Mouse (Mus musculus): ENCODE data around the gene Fam241a. TPM values are rescaled to one million over a fixed set of nuclear protein-coding genes. Genes with fewer than 3 reads are reported as not detected.

Gene Fam241a
- total and polyA plus RNA-seq, 3 experiments: 1.6 to 12.7 (median 5.3) TPM

GRCm38 (mm10) chr3:127830183-127830582 is 65.9 kb downstream of the Fam241a start:
- in situ Hi-C loops (cut with MboI; ENCODE audit: low pct_ligation_motif_present, low pct_unique_long_range_greater_than_20kb, low sequenced_read_pairs): no loop called here
- Histone ChIP-seq H3K79me2 (replicated peaks; ENCODE audit: control insufficient read depth, extremely low read depth, insufficient read depth, poor library complexity, severe bottlenecking) (peaks cover 23% of the 10 kb centered on the region), H3K4me1 (ENCODE audit: control insufficient read depth in 1 of 2, insufficient read depth in 2 of 2) (peaks cover 0 to 20% of the 10 kb centered on the region in 2 experiments; a peak in 2 of 4 replicates), H3K4me2 (ENCODE audit: insufficient read depth, low read depth, poor library complexity, severe bottlenecking) (no peak overlapping the region), H3K9me3 (replicated peaks; ENCODE audit: low read length) (no peaks in the 10 kb centered on the region), H3K27me3 (replicated peaks) (no peaks in the 10 kb centered on the region), H3K36me3 (replicated peaks in 1 of 2; ENCODE audit: control insufficient read depth in 1 of 2, insufficient read depth in 1 of 2, low read length in 1 of 2) (peaks cover 4 to 69% of the 10 kb centered on the region in 2 experiments), H3K4me3 (replicated peaks in 1 of 3; ENCODE audit: low read depth in 2 of 3, low read length in 2 of 3, poor library complexity in 1 of 3) (no peak overlapping the region), H3K27ac (ENCODE audit: insufficient read depth, low read depth) (no peak overlapping the region), H3K9ac (ENCODE audit: insufficient read depth, low read depth) (no peak overlapping the region)
- TF ChIP-seq HCFC1 (IDR thresholded peaks at IDR 0.05; ENCODE audit: low read depth, low read length) (no peak), SIN3A (IDR thresholded peaks at IDR 0.05; ENCODE audit: low read length) (no peak), USF2 (conservative IDR thresholded peaks at IDR 0.05; ENCODE audit: low read depth, low read length) (no peak), ELF1 (IDR thresholded peaks at IDR 0.05; ENCODE audit: low read depth, low read length) (no peak), MAFK (IDR thresholded peaks at IDR 0.05; ENCODE audit: insufficient replicate concordance, low read length) (no peak), RAD21 (IDR thresholded peaks at IDR 0.05; ENCODE audit: low read depth, low read length) (no peak), CHD2 (IDR thresholded peaks at IDR 0.05; ENCODE audit: low read length) (no peak), TCF12 (IDR thresholded peaks at IDR 0.05; ENCODE audit: low read depth, low read length) (no peak), MEF2A (IDR thresholded peaks at IDR 0.05; ENCODE audit: borderline replicate concordance, low read depth, low read length) (no peak), CHD1 (IDR thresholded peaks at IDR 0.05; ENCODE audit: low read depth, low read length) (no peak)
- DNase-seq (ENCODE audit: extremely low read depth): no peak
- dilution Hi-C loops (cut with MboI; ENCODE audit: extremely low pct_ligation_motif_present, extremely low pct_unique_long_range_greater_than_20kb, low sequenced_read_pairs): no loop called here

GRCm38 (mm10) chr3:127827123-127827522 is 69.0 kb downstream of the Fam241a start:
- H3K4me2 ChIP-seq (ENCODE audit: insufficient read depth, low read depth, poor library complexity, severe bottlenecking): no peak overlapping the region
- H3K4me3 ChIP-seq (replicated peaks in 1 of 3; ENCODE audit: low read depth in 2 of 3, low read length in 2 of 3, poor library complexity in 1 of 3): no peak overlapping the region
- dilution Hi-C loops (cut with MboI; ENCODE audit: extremely low pct_ligation_motif_present, extremely low pct_unique_long_range_greater_than_20kb, low sequenced_read_pairs) (no loop called here), in situ Hi-C loops (cut with MboI; ENCODE audit: low pct_ligation_motif_present, low pct_unique_long_range_greater_than_20kb, low sequenced_read_pairs) (no loop called here)
- H3K79me2 ChIP-seq (replicated peaks; ENCODE audit: control insufficient read depth, extremely low read depth, insufficient read depth, poor library complexity, severe bottlenecking): peaks cover 20% of the 10 kb centered on the region
- no peak for TF ChIP-seq ZMIZ1 (IDR thresholded peaks at IDR 0.05; ENCODE audit: low read depth, low read length)
- no peak for TF ChIP-seq EP300 (IDR thresholded peaks at IDR 0.05; ENCODE audit: low read length)
- TF ChIP-seq CHD2 (IDR thresholded peaks at IDR 0.05; ENCODE audit: low read length): no peak
- no peaks in the 10 kb centered on the region for H3K27me3 ChIP-seq (replicated peaks)
- H3K27ac ChIP-seq (ENCODE audit: insufficient read depth, low read depth): no peak overlapping the region
- no peak overlapping the region for H3K9ac ChIP-seq (ENCODE audit: insufficient read depth, low read depth)
- peaks cover 7 to 48% of the 10 kb centered on the region in 2 experiments for H3K36me3 ChIP-seq (replicated peaks in 1 of 2; ENCODE audit: control insufficient read depth in 1 of 2, insufficient read depth in 1 of 2, low read length in 1 of 2)
- no peak for DNase-seq (ENCODE audit: extremely low read depth)
- peaks cover 3 to 31% of the 10 kb centered on the region in 2 experiments for H3K4me1 ChIP-seq (ENCODE audit: control insufficient read depth in 1 of 2, insufficient read depth in 2 of 2)
- no peaks in the 10 kb centered on the region for H3K9me3 ChIP-seq (replicated peaks; ENCODE audit: low read length)

- in situ Hi-C loops (cut with MboI; ENCODE audit: low pct_ligation_motif_present, low pct_unique_long_range_greater_than_20kb, low sequenced_read_pairs): no loop called here
- H3K27ac ChIP-seq (ENCODE audit: insufficient read depth, low read depth): no peak overlapping the region
- H3K79me2 ChIP-seq (replicated peaks; ENCODE audit: control insufficient read depth, extremely low read depth, insufficient read depth, poor library complexity, severe bottlenecking): peaks cover 20% of the 10 kb centered on the region
- dilution Hi-C loops (cut with MboI; ENCODE audit: extremely low pct_ligation_motif_present, extremely low pct_unique_long_range_greater_than_20kb, low sequenced_read_pairs): no loop called here
- DNase-seq (ENCODE audit: extremely low read depth): no peak
- peaks cover 3 to 31% of the 10 kb centered on the region in 2 experiments for H3K4me1 ChIP-seq (ENCODE audit: control insufficient read depth in 1 of 2, insufficient read depth in 2 of 2)
- H3K36me3 ChIP-seq (replicated peaks in 1 of 2; ENCODE audit: control insufficient read depth in 1 of 2, insufficient read depth in 1 of 2, low read length in 1 of 2): peaks cover 9 to 49% of the 10 kb centered on the region in 2 experiments
- no peak overlapping the region for H3K9ac ChIP-seq (ENCODE audit: insufficient read depth, low read depth)
- H3K9me3 ChIP-seq (replicated peaks; ENCODE audit: low read length): no peaks in the 10 kb centered on the region
- no peaks in the 10 kb centered on the region for H3K27me3 ChIP-seq (replicated peaks)
- no peak overlapping the region for H3K4me3 ChIP-seq (replicated peaks in 1 of 3; ENCODE audit: low read depth in 2 of 3, low read length in 2 of 3, poor library complexity in 1 of 3)
- TF ChIP-seq JUN (IDR thresholded peaks at IDR 0.05; ENCODE audit: insufficient read depth, low read depth, low read length) (no peak), USF1 (IDR thresholded peaks at IDR 0.05; ENCODE audit: low read depth, low read length) (no peak), ZMIZ1 (IDR thresholded peaks at IDR 0.05; ENCODE audit: low read depth, low read length) (no peak), KAT2A (IDR thresholded peaks at IDR 0.05; ENCODE audit: insufficient replicate concordance, low read length) (no peak), ELF1 (IDR thresholded peaks at IDR 0.05; ENCODE audit: low read depth, low read length) (no peak), MAX (IDR thresholded peaks at IDR 0.05; ENCODE audit: low read length) (no peak), SIN3A (IDR thresholded peaks at IDR 0.05; ENCODE audit: low read length) (no peak), E2F4 (IDR thresholded peaks at IDR 0.05; ENCODE audit: insufficient replicate concordance, low read depth, low read length) (no peak), ZKSCAN1 (IDR thresholded peaks at IDR 0.05; ENCODE audit: borderline replicate concordance, low read depth, low read length) (no peak), CHD1 (IDR thresholded peaks at IDR 0.05; ENCODE audit: low read depth, low read length) (no peak)
- H3K4me2 ChIP-seq (ENCODE audit: insufficient read depth, low read depth, poor library complexity, severe bottlenecking): no peak overlapping the region
Measured at GRCm38 (mm10) chr3:127826503-127826902, 69.6 kb downstream of the Fam241a start.
